Mouse (Mus musculus): Measurements from ENCODE around the gene Scg5. TPM values are rescaled to one million over a fixed set of nuclear protein-coding genes. Genes with fewer than 3 reads are reported as not detected.

The Scg5 gene
- total RNA-seq, 2 experiments from 2014 or later = 378 to 402 TPM

- TF ChIP-seq CTCF (conservative IDR thresholded peaks at IDR 0.05) = no peak
- H3K4me3 ChIP-seq = peak overlapping the region; percentile 73
- no peak for DNase-seq (ENCODE audit: low spot score in 2 of 2)
- H3K27ac ChIP-seq = peak overlapping the region; percentile 90
Measured at GRCm38 (mm10) chr2:113828086-113828942, 607 bp downstream of the Scg5 start.

DNA sequence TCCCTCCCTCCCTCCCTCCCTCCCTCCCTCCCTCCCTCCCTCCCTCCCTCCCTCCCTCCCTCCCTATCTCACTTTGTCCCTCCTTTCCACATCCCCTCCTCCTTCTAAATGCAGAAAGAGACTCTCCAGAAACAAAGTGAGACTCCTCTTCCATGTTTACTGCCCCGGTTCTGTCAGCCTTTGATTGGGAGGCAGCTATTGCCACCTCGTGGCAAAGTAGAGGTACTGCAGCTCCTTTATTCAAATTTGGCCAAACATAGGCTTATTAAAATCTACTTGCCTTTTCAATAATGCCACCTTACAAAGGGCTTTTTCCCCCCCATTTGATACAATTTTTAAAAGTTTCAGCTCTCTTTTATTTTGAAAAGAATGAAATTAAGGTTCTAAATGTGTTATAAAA, 5.0 kb downstream of the Scg5 start:
- no peak overlapping the region for H3K4me3 ChIP-seq
- H3K27ac ChIP-seq = no peak overlapping the region
- peak; percentile 87 for TF ChIP-seq CTCF (conservative IDR thresholded peaks at IDR 0.05)
- DNase-seq (ENCODE audit: low spot score in 2 of 2) = peak; percentile 62 to 65

DNA sequence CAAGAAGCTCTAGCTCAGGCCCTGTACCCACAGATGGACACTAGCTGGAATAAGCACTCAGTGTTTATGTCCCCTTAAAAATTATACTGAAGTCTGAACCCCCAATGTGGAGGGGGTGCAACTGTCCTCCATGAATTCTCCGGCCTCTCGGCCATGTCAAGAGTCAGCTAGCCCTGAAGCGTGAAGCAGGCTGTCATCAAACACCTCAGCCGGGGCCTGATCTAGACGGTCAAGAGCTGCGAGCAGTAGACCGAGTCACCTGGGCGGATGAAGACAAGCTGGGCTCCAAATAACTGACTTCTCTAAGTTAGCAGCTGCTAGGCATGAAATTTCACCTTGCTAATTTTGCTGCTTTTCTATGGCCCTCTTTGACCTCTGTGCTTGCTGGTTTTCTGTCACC, 6.6 kb downstream of the Scg5 start:
- H3K27ac ChIP-seq = no peak overlapping the region
- no peak overlapping the region for H3K4me3 ChIP-seq
- DNase-seq (ENCODE audit: low spot score in 2 of 2) = no peak
- TF ChIP-seq CTCF (conservative IDR thresholded peaks at IDR 0.05) = no peak

DNA sequence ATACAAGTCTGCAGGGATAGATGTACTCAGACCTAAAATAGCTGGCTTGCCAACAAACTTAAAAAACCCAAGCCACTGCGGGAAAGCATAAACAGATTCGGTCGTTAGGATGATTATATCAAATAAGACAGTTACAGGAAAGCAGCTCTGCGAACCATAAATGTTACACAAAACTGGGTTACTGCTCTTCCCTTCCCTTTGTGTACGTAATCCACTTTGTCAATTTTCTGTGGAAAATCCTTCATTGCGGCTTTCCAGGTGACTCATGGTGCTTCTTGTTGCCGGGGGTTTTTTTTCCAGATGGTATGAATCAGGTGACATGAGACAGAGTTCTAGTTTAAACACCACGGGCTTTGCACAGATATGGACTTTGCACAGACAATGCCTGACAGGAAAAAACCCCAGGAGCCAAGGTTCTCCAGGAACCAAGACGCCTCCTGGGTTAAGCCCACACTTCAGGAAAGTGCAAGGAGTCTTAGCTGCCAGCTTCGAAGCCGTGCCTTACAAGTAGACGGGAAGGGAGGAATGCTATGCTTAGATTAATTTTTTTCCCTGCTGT, 7.7 kb downstream of the Scg5 start:
- Histone ChIP-seq H3K27ac (no peak overlapping the region), H3K4me3 (no peak overlapping the region)
- no peak for TF ChIP-seq CTCF (conservative IDR thresholded peaks at IDR 0.05)
- no peak for DNase-seq (ENCODE audit: low spot score in 2 of 2)

- Histone ChIP-seq H3K27ac (no peak overlapping the region), H3K4me3 (no peak overlapping the region)
- DNase-seq (ENCODE audit: low spot score in 2 of 2) = no peak
- TF ChIP-seq CTCF (conservative IDR thresholded peaks at IDR 0.05) = no peak
Measured at GRCm38 (mm10) chr2:113820117-113820516, 8.8 kb downstream of the Scg5 start.

GRCm38 (mm10) chr2:113817681-113818606, 11.0 kb downstream of the Scg5 start:
- peak overlapping the region; percentile 55 for H3K27ac ChIP-seq
- no peak for DNase-seq (ENCODE audit: low spot score in 2 of 2)
- H3K4me3 ChIP-seq = no peak overlapping the region
- no peak for TF ChIP-seq CTCF (conservative IDR thresholded peaks at IDR 0.05)

DNA sequence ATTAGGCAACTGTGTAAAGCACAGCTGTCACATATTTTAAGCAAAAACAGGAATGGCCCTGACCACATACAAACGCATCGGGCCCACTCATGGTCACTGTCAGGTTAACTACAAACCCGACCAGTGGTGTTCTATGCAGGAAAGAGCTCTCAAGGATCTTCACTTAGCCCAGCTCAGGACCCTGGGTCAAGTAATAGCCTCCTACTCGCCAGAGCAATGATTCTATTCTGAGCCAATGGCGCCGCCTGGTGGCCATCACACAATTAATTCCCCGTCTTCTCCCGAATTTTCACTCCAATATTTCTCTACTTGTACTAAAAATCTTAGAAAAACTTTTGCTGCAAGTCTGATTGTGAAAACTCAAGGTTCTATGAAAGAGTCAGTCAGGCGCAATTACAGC, 21.3 kb downstream of the Scg5 start:
- no peak overlapping the region for H3K27ac ChIP-seq
- peak in 1 of 2 experiments; percentile 71 for DNase-seq (ENCODE audit: low spot score in 2 of 2)
- H3K4me3 ChIP-seq = no peak overlapping the region
- TF ChIP-seq CTCF (conservative IDR thresholded peaks at IDR 0.05) = peak; percentile 86

GRCm38 (mm10) chr2:113806851-113807577, 21.9 kb downstream of the Scg5 start:
- H3K27ac ChIP-seq = 0 out of 2 replicates have a peak overlapping the region, but pooled peaks have one; percentile 1
- no peak for DNase-seq (ENCODE audit: low spot score in 2 of 2)
- TF ChIP-seq CTCF (conservative IDR thresholded peaks at IDR 0.05) = no peak
- H3K4me3 ChIP-seq = no peak overlapping the region

- no peak for TF ChIP-seq CTCF (conservative IDR thresholded peaks at IDR 0.05)
- Histone ChIP-seq H3K27ac (no peak overlapping the region), H3K4me3 (no peak overlapping the region)
- DNase-seq (ENCODE audit: low spot score in 2 of 2) = peak in 1 of 2 experiments; percentile 22
Measured at GRCm38 (mm10) chr2:113805765-113806164, 23.2 kb downstream of the Scg5 start.

DNA sequence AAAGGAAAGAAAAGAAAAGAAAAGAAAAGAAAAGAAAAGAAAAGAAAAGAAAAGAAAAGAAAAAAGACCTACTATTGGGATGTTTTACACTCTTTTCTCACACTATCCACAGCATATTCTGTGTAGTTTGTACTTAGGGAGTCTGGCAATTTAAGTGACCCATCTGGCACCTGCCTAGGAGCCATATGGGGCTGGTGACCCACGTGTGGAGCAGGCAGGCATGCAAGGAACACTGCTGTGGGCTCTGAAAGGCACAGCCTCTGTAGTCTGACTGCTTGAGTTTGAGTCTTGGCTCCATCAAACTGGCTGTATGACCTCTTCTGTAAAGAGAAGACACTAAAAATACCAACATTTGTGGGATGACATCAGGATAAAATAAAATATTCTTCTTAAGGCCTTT, 25.2 kb downstream of the Scg5 start:
- H3K27ac ChIP-seq = no peak overlapping the region
- TF ChIP-seq CTCF (conservative IDR thresholded peaks at IDR 0.05) = no peak

DNA sequence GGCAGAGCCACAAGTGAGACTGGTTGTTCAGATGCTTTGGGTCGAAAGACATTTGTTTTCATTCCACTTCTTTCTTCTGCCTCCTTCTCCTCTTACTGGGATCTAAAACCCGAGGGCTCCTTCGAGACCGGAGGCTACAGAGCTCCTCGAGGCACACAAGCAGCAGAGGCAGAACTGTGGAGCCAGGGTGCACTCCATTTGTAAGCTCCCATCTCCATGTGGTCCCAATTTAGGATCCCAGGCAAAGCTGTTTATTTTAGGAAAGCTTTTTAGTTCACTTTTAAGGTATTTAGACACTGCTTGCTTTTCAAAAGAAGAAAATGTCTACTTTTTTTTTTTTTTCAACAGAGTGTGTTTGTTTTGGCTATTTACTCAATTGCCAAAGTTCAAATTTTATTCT, 28.1 kb downstream of the Scg5 start:
- Histone ChIP-seq H3K27ac (no peak overlapping the region), H3K4me3 (no peak overlapping the region)
- no peak for DNase-seq (ENCODE audit: low spot score in 2 of 2)
- TF ChIP-seq CTCF (conservative IDR thresholded peaks at IDR 0.05) = no peak

More for the DNA sequence above, 25.2 kb downstream of the Scg5 start:
- H3K4me3 ChIP-seq = no peak overlapping the region
- DNase-seq (ENCODE audit: low spot score in 2 of 2) = no peak

DNA sequence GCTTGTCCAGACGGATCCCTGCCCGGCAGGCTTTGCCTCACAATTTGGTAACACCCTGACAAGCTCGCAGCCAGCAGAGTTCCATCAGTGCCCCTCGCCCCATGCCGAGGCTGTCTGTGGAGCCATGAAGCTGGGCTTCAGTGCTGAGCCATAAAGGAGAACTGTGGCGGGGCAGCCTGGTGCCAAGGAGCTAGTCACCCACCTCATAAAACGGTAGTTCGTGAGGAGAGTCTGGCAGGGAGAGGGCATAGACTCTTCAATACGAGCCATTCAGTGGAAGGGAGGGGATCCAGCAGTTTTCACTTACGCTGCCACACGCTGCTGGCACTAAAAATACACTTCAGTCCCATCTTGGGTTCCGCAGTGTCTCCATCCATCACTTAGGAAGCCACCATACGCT, 30.3 kb downstream of the Scg5 start:
- TF ChIP-seq CTCF (conservative IDR thresholded peaks at IDR 0.05) = no peak
- H3K4me3 ChIP-seq = no peak overlapping the region
- no peak for DNase-seq (ENCODE audit: low spot score in 2 of 2)
- H3K27ac ChIP-seq = no peak overlapping the region
